Mouse (Mus musculus) retina, postnatal 7 days (tissue): ENCODE data around the gene Armc12.
"Not testable (repeated sequence)": the region's sequence is repeated elsewhere in the genome, so short reads cannot be mapped to it uniquely, and the experiment has no call there.

ENCODE experiments used
- DNase-seq: peaks from one replicate; pipeline ENCODE4 v3.0.0-alpha.2; 2012; ENCODE audit warnings: low read depth, low spot score

Gene Armc12

GRCm38 (mm10) chr17:28531946-28532345 lies 1.3 kb downstream of the Armc12 start:
- no peak for DNase-seq

GRCm38 (mm10) chr17:28532557-28532956 lies 2.0 kb downstream of the Armc12 start:
- no peak for DNase-seq

DNA sequence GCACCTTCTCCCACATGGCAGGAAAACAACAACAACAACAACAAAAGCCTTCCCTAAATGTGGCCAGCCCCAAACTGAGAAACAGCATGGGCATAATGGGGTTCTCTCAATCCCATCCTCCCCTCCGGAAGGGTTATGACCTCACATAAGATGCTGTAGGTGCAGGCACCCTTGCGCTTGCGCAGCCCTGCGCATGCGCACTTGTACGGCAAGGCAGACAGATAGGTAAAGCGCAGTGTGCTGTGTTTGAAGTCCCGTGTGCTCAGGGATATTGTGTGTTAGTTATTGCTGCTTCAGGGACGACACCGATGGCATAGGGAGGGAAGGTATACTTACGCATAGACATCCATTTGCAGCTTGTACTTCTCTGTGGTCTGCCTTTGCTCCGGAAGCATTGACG lies 2.7 kb downstream of the Armc12 start:
- DNase-seq: no peak

GRCm38 (mm10) chr17:28537881-28538280 lies 7.3 kb downstream of the Armc12 start:
- no peak for DNase-seq

- DNase-seq: no peak
These were observed 16.3 kb downstream of the Armc12 start for GRCm38 (mm10) chr17:28546925-28547324.

GRCm38 (mm10) chr17:28548550-28548949 lies 17.9 kb downstream of the Armc12 start:
- DNase-seq: no peak

- no peak for DNase-seq
These were observed 18.5 kb downstream of the Armc12 start, which contains the start of gene Clpsl2 for GRCm38 (mm10) chr17:28549111-28549510. Gene Clpsl2, plus strand, starts transcription at chr17:28549411.

DNA sequence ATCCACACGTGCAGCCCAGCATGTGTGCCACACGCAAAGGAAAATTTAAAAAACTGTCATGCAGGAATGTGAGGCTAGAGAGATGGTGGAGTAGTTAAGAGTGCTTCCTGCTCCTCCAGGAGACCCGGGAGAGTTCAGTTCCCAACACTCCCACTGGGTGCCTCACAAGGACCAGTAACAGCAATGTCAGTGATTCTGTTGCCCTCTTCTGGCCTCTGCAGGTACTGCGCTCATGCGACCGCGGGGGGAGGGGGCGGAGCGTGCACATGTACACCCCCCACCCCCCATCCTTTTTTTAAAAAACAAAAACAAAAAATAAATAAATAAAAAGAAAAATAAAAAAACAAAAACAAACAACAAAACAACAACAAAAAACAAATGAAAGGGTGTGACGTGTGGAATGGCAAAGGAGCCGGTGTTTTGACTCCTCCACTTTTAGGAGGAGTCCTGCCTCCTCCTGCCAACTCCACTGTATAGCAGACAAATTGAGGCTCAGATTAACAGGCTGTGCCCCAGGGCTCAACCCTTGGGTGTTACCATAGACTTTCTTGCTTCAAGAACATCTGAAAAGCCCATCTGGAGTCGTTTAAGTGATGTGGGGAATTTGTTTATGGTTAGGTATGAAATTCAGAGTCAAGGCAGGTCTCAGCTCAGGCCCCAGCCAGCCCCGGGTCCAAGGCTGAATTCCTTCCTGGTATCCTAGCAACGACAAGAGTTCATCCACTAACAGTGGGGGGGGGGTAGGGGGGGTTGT lies 22.6 kb downstream of the Armc12 start:
- DNase-seq: peak; percentile 55

- not testable (repeated sequence) for DNase-seq
These were observed 23.4 kb downstream of the Armc12 start for GRCm38 (mm10) chr17:28554021-28554420.

DNA sequence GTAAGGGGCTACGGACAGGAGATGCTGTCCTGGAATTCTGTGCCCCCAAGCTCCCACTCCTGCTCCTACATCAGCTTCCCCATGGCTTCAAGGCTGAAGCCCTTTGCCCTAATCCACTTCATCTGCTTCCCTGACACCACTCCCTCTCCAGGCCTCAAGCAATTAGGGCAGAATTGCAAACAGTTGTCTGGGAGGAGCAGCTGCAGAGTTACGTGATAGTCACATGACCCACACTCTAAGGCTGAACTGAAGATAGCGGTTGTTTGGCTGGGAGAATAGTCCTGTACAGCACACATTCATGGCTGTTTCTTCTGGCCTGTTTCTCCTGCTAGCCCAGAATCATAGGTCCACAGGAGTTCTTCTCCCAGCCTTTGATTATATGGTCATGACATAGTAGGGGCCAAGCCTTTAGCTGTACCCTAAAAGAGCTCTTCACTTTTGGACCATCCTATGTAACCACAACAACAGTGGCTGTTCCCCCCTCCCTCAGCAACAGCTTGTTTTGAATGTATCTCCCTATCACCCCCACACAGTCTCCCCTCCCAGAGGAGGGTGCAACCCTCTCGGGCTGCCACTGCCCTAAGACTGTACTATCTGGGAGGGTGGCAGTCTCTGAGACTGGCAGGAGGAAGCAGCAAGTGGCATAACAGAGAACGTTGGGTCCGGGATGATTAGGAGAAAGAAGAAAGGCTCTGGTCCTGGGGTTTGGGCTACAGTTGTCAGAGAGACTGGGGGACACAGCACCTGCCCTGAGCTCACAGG lies 26.2 kb downstream of the Armc12 start:
- DNase-seq: no peak

- no peak for DNase-seq
These were observed 27.2 kb downstream of the Armc12 start for GRCm38 (mm10) chr17:28557772-28558171.

DNA sequence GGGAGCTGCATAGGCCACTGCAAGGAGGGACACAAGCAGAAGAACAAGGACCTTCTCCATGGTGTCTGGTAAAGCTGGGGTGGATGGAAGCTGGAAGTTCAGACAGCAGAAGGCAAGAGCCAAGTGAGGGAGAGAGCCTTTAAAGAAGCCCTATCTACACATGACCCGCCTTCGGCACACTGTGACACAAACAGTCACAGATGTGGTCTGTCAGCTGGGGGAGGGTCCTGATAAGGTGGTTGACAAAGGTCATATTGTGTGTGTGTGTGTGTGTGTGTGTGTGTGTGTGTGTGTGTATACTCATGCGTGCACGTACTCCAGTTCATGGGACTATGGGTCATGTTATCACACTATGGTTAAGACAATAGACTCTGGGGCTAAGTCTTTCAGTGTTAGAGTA lies 30.0 kb downstream of the Armc12 start, which contains the start of gene Clps:
Clps (minus strand) TSS at position 169 of the 400 bp plus-strand sequence.
- DNase-seq: no peak

GRCm38 (mm10) chr17:28561613-28562012 lies 31.0 kb downstream of the Armc12 start:
- no peak for DNase-seq

- no peak for DNase-seq
These were observed 34.6 kb downstream of the Armc12 start for GRCm38 (mm10) chr17:28565181-28565580.

GRCm38 (mm10) chr17:28567541-28567940 lies 36.9 kb downstream of the Armc12 start:
- DNase-seq: no peak

DNA sequence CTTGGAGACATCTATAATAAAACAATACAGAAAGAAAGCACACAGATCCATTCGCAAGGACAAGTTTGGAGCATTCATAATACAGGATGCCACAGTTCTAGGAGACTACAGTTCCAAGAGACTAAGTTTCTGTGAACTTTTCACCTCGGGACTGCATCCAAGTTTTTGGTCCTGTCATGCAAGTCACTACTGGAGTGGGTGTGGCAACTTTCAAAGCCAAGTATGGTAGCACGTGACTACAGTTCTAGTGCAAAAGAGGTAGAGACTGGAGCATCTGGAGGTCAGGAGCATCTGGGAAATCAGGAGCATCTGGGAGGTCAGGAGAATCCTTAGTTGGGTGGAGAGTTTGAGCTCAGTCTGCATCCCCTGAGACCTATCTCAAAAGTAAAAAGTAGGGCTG lies 41.3 kb downstream of the Armc12 start:
- DNase-seq: no peak

DNA sequence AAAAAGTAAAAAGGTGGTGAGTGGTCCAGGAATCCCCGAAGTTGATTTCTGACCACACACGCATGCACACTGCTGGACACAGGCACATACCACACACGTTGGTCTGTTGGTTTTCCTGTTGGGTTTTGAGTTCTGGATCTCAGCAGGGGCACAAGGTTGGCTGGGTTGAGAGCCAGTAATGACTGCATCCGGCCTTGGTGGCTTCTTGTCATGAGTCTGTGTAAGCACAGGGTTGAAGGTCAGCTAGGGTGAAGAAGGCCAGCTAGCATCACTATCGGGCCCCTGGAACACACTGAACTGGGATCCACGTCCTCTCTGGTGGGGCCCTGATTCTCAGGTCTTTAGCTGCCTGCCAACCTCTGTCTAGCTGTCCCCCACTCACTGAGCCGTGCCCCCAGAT lies 41.9 kb downstream of the Armc12 start:
- DNase-seq: no peak

- no peak for DNase-seq
These were observed 42.3 kb downstream of the Armc12 start for GRCm38 (mm10) chr17:28572941-28573340.

- DNase-seq: peak; percentile 31
These were observed 44.9 kb downstream of the Armc12 start, which contains the start of gene Lhfpl5 for GRCm38 (mm10) chr17:28575244-28576125. Gene Lhfpl5, plus strand, starts transcription at chr17:28575641.

DNA sequence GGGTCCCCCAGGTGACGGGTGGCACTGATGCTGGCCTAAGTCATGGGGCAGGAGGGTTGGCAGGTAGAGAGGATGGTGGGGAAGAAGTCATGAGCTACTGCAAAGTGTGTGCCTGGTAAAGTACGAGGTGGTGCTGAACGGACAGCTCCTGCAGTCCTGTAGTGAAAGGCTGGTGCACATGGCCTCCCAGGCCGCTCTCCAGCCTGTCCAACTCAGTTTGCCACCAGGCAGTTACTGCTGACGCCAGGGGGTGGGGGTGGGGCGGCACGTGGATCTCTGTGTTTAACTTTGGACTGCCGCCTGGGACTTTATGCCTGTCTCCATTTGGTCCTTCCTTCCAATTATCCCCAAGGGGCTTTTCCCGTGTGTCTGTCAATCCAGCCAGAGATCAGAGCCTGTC lies 49.8 kb downstream of the Armc12 start:
- no peak for DNase-seq

DNA sequence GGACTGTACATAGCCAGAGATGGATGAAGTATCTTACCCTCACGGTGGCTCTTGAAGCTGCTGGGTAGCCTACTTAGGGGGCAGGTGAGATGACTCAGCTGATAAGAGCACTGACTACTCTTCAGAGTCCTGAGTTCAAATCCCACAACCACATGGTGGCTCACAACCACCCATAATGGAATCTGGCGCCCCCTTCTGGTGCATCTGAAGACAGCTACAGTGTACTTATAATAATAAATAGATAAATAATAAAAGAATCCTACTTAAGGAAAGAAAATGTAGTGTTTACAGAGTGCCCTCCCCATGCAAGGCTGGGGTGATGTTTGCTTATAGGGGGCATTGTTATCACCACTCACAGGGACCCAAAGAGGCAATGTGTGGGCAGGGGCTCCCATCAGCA lies 50.5 kb downstream of the Armc12 start:
- DNase-seq: no peak

DNA sequence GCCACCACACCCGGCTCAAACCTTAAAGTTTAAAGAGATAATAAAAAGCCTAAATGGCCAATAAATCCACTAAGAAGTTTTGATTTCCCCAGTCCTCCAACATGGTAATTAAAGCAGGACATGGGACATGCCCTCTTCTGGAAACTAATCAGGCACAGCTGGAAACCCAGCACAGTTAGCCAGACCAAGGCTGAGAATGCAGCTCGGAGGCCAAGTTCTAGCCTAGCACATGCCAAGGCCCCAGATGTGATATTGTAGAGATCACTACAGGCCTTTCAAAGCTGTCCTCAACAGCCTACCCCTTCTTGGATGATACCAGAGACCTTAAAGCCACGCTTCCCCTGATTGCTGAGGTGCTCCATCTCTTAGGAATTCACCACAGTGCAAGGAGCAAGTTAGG lies 55.9 kb downstream of the Armc12 start:
- DNase-seq: no peak
